Mouse (Mus musculus): ENCODE measurements at regions not wholly inside any gene's neighbourhood (a gene's known extent, or its start where the extent isn't known, plus 50 kb on each side); places are given as distances from the start of the nearest gene placed in this dataset.

GRCm38 (mm10) chr4:81582546-81582945 is 139.9 kb upstream of the Mpdz start:
- H3K36me3 ChIP-seq (ENCODE audit: control insufficient read depth, insufficient read depth, low read length): no peaks in the 10 kb centered on the region
- H3K4me1 ChIP-seq (ENCODE audit: control insufficient read depth, insufficient read depth, insufficient read length): no peaks in the 10 kb centered on the region
- H3K27me3 ChIP-seq (ENCODE audit: control insufficient read depth, insufficient read depth, low read length): no peaks in the 10 kb centered on the region
- WGBS: 63% methylated on average over 2 of the region's 2 CpGs
- no peak overlapping the region for H3K4me3 ChIP-seq (ENCODE audit: extremely low read depth, insufficient read depth, insufficient read length)
- DNase-seq (ENCODE audit: low read depth in 1 of 2, low spot score in 2 of 2): no peak
- no peak overlapping the region for H3K27ac ChIP-seq (ENCODE audit: insufficient read depth, low read length)
- TF ChIP-seq POLR2A (IDR thresholded peaks at IDR 0.05; ENCODE audit: low read depth, low read length) (no peak), CTCF (IDR thresholded peaks at IDR 0.05; ENCODE audit: extremely low read depth, insufficient read depth, insufficient read length, insufficient replicate concordance) (no peak)

GRCm38 (mm10) chr4:81580553-81580952 is 137.9 kb upstream of the Mpdz start:
- WGBS: 82% methylated on average over 8 of the region's 8 CpGs
- no peak overlapping the region for H3K27ac ChIP-seq (ENCODE audit: insufficient read depth, low read length)
- H3K36me3 ChIP-seq (ENCODE audit: control insufficient read depth, insufficient read depth, low read length): no peaks in the 10 kb centered on the region
- no peaks in the 10 kb centered on the region for H3K4me1 ChIP-seq (ENCODE audit: control insufficient read depth, insufficient read depth, insufficient read length)
- no peak overlapping the region for H3K4me3 ChIP-seq (ENCODE audit: extremely low read depth, insufficient read depth, insufficient read length)
- no peaks in the 10 kb centered on the region for H3K27me3 ChIP-seq (ENCODE audit: control insufficient read depth, insufficient read depth, low read length)
- no peak for DNase-seq (ENCODE audit: low read depth in 1 of 2, low spot score in 2 of 2)
- TF ChIP-seq POLR2A (IDR thresholded peaks at IDR 0.05; ENCODE audit: low read depth, low read length): no peak
- no peak for TF ChIP-seq CTCF (IDR thresholded peaks at IDR 0.05; ENCODE audit: extremely low read depth, insufficient read depth, insufficient read length, insufficient replicate concordance)

GRCm38 (mm10) chr4:81579389-81580110 is 136.9 kb upstream of the Mpdz start:
- H3K4me3 ChIP-seq (ENCODE audit: extremely low read depth, insufficient read depth, insufficient read length): no peak overlapping the region
- no peaks in the 10 kb centered on the region for H3K4me1 ChIP-seq (ENCODE audit: control insufficient read depth, insufficient read depth, insufficient read length)
- no peaks in the 10 kb centered on the region for H3K27me3 ChIP-seq (ENCODE audit: control insufficient read depth, insufficient read depth, low read length)
- no peaks in the 10 kb centered on the region for H3K36me3 ChIP-seq (ENCODE audit: control insufficient read depth, insufficient read depth, low read length)
- WGBS: 82% methylated on average over 8 of the region's 8 CpGs
- H3K27ac ChIP-seq (ENCODE audit: insufficient read depth, low read length): no peak overlapping the region
- TF ChIP-seq CTCF (IDR thresholded peaks at IDR 0.05; ENCODE audit: extremely low read depth, insufficient read depth, insufficient read length, insufficient replicate concordance): no peak
- TF ChIP-seq POLR2A (IDR thresholded peaks at IDR 0.05; ENCODE audit: low read depth, low read length): no peak
- DNase-seq (ENCODE audit: low read depth in 1 of 2, low spot score in 2 of 2): no peak

GRCm38 (mm10) chr4:81578981-81579380 is 136.4 kb upstream of the Mpdz start:
- Histone ChIP-seq H3K4me3 (ENCODE audit: extremely low read depth, insufficient read depth, insufficient read length) (no peak overlapping the region), H3K27me3 (ENCODE audit: control insufficient read depth, insufficient read depth, low read length) (no peaks in the 10 kb centered on the region), H3K4me1 (ENCODE audit: control insufficient read depth, insufficient read depth, insufficient read length) (no peaks in the 10 kb centered on the region), H3K36me3 (ENCODE audit: control insufficient read depth, insufficient read depth, low read length) (no peaks in the 10 kb centered on the region), H3K27ac (ENCODE audit: insufficient read depth, low read length) (no peak overlapping the region)
- WGBS: 73% methylated on average over 6 of the region's 6 CpGs
- TF ChIP-seq POLR2A (IDR thresholded peaks at IDR 0.05; ENCODE audit: low read depth, low read length): no peak
- TF ChIP-seq CTCF (IDR thresholded peaks at IDR 0.05; ENCODE audit: extremely low read depth, insufficient read depth, insufficient read length, insufficient replicate concordance): no peak
- no peak for DNase-seq (ENCODE audit: low read depth in 1 of 2, low spot score in 2 of 2)

- Histone ChIP-seq H3K27ac (ENCODE audit: insufficient read depth, low read length) (no peak overlapping the region), H3K27me3 (ENCODE audit: control insufficient read depth, insufficient read depth, low read length) (no peaks in the 10 kb centered on the region), H3K36me3 (ENCODE audit: control insufficient read depth, insufficient read depth, low read length) (no peaks in the 10 kb centered on the region), H3K4me1 (ENCODE audit: control insufficient read depth, insufficient read depth, insufficient read length) (no peaks in the 10 kb centered on the region), H3K4me3 (ENCODE audit: extremely low read depth, insufficient read depth, insufficient read length) (no peak overlapping the region)
- TF ChIP-seq CTCF (IDR thresholded peaks at IDR 0.05; ENCODE audit: extremely low read depth, insufficient read depth, insufficient read length, insufficient replicate concordance) (no peak), POLR2A (IDR thresholded peaks at IDR 0.05; ENCODE audit: low read depth, low read length) (no peak)
- no peak for DNase-seq (ENCODE audit: low read depth in 1 of 2, low spot score in 2 of 2)
- WGBS: 68% methylated on average over 5 of the region's 5 CpGs
These were observed 131.2 kb upstream of the Mpdz start for GRCm38 (mm10) chr4:81573771-81574170.

- no peak overlapping the region for H3K4me3 ChIP-seq (ENCODE audit: extremely low read depth, insufficient read depth, insufficient read length)
- H3K27ac ChIP-seq (ENCODE audit: insufficient read depth, low read length): no peak overlapping the region
- no peaks in the 10 kb centered on the region for H3K4me1 ChIP-seq (ENCODE audit: control insufficient read depth, insufficient read depth, insufficient read length)
- H3K27me3 ChIP-seq (ENCODE audit: control insufficient read depth, insufficient read depth, low read length): no peaks in the 10 kb centered on the region
- WGBS: 69% methylated on average over 4 of the region's 4 CpGs
- TF ChIP-seq CTCF (IDR thresholded peaks at IDR 0.05; ENCODE audit: extremely low read depth, insufficient read depth, insufficient read length, insufficient replicate concordance) (no peak), POLR2A (IDR thresholded peaks at IDR 0.05; ENCODE audit: low read depth, low read length) (no peak)
- DNase-seq (ENCODE audit: low read depth in 1 of 2, low spot score in 2 of 2): no peak
- no peaks in the 10 kb centered on the region for H3K36me3 ChIP-seq (ENCODE audit: control insufficient read depth, insufficient read depth, low read length)
These were observed 128.1 kb upstream of the Mpdz start for GRCm38 (mm10) chr4:81570736-81571135.

- no peak overlapping the region for H3K4me3 ChIP-seq (ENCODE audit: extremely low read depth, insufficient read depth, insufficient read length)
- H3K4me1 ChIP-seq (ENCODE audit: control insufficient read depth, insufficient read depth, insufficient read length): no peaks in the 10 kb centered on the region
- WGBS: 82% methylated on average over 3 of the region's 3 CpGs
- no peaks in the 10 kb centered on the region for H3K36me3 ChIP-seq (ENCODE audit: control insufficient read depth, insufficient read depth, low read length)
- no peak for TF ChIP-seq POLR2A (IDR thresholded peaks at IDR 0.05; ENCODE audit: low read depth, low read length)
- TF ChIP-seq CTCF (IDR thresholded peaks at IDR 0.05; ENCODE audit: extremely low read depth, insufficient read depth, insufficient read length, insufficient replicate concordance): no peak
- no peak overlapping the region for H3K27ac ChIP-seq (ENCODE audit: insufficient read depth, low read length)
- DNase-seq (ENCODE audit: low read depth in 1 of 2, low spot score in 2 of 2): no peak
- no peaks in the 10 kb centered on the region for H3K27me3 ChIP-seq (ENCODE audit: control insufficient read depth, insufficient read depth, low read length)
These were observed 126.9 kb upstream of the Mpdz start for GRCm38 (mm10) chr4:81569531-81569930.

All from spleen, adult 2 months (tissue).